Mouse (Mus musculus) c-Kit-positive CD71-positive TER-119-negative erythroid progenitor cells, embryonic 14.5 days (primary cell): ENCODE results near the gene Stxbp5.

ENCODE experiments used
- DNase-seq: peaks from one replicate; pipeline ENCODE4 v3.0.0-alpha.2; 2013; ENCODE audit warnings: low read depth

Stxbp5 gene

GRCm38 (mm10) chr10:9857850-9858249 is 43.0 kb downstream of the Stxbp5 start:
- no peak for DNase-seq

DNA sequence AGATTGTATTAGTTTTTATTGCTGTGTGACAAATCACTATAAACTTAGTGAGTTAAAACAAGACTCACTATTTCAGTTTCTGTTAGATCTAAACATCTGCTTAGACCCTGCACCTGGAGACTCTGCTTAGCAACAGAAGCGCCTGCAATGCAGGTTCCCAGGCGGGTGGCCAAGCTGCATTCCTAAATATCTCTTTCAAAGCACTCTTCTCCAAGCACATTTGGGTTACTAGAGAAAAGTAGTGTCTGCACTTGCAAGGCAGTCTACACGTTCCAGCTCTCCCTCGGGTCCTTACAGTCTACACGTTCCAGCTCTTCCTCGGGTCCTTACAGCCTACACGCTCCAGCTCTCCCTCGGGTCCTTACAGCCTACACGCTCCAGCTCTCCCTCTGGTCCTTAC is 44.1 kb downstream of the Stxbp5 start:
- DNase-seq = no peak

DNA sequence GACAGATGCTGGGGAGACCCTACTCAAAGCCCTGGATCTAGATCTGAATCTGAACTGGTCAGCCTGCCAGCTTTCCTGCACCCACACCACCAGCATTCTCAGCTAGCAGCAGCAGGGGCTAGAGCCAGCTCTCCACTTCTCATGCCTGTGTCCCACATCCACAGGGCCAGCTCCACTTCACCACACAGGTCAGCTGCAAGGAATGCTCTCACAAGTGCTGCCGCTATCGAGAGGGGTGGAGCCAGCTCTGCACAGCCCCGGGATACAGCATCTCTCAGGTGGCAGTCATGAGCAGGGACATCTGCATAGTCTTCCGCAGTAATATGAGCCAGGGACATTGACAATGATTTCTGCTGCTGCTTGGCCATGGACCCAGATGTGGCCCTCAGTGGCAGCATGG is 54.5 kb downstream of the Stxbp5 start:
- DNase-seq = no peak

- DNase-seq = no peak
These were observed 61.5 kb downstream of the Stxbp5 start for GRCm38 (mm10) chr10:9839408-9839807.

DNA sequence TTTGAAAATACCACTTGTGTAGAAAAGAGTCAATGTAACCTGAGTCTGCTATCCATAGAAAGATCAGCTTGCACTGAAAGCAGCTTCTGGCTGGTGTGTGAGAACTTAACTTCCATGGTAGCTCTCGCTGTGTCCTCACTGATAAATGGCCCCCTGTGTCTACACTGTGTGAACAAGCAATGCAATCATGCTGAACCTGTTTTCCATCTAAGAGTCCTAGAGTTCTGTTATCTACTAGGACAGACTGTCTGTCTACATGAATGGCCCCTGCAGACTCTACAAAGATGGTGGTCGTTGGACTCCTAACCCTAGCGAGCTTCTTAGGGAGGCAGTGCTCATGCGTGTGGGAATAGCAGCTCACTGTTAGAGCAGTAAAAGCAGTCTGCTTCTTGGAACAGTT is 65.9 kb downstream of the Stxbp5 start:
- DNase-seq = no peak

GRCm38 (mm10) chr10:9832937-9833336 is 67.9 kb downstream of the Stxbp5 start:
- DNase-seq = no peak

GRCm38 (mm10) chr10:9829744-9830143 is 71.1 kb downstream of the Stxbp5 start:
- no peak for DNase-seq

DNA sequence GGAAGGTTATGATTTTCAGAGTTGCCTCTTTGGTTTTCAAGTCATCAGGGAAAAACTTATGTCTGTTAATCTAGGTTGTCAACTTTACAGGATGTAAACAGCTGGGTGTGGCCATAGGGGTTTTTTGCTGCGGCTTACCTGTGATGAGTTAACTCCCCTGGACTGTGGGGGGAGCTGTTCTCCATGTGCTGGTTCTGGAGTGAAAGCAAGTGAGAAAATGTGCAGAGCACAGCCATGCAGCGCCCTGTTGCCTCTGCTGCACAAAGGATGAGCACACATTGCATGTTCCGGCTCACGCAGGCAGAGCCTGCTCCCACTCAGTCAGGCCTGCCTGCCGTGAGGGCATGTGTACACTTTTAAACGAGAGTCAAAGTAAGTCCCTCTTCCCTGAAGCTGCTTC is 79.6 kb downstream of the Stxbp5 start:
- no peak for DNase-seq

- DNase-seq = no peak
These were observed 82.3 kb downstream of the Stxbp5 start for GRCm38 (mm10) chr10:9818574-9818973.

- no peak for DNase-seq
These were observed 87.0 kb downstream of the Stxbp5 start for GRCm38 (mm10) chr10:9813926-9814325.

GRCm38 (mm10) chr10:9807596-9807995 is 93.3 kb downstream of the Stxbp5 start:
- no peak for DNase-seq

DNA sequence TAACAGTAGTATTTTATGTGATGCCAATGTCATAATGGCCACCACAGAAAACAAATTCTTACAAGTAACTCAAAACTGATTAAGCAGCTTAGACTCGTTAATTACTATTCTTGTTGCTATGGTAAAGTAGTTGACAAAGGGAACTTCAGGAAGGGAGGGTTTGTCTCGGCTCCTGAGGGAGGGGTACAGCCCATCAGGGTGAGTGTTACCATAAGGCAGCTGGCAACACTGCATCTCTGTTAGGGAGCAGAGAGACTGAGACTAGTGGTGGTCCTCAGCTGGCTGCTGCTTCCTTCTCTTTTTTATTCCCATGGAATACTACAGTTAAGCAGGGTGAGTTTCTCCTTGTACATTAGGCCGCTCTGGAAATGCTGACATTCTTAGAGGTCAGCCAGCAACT is 95.5 kb downstream of the Stxbp5 start:
- DNase-seq = no peak

- DNase-seq = no peak
These were observed 97.8 kb downstream of the Stxbp5 start for GRCm38 (mm10) chr10:9803126-9803525.

GRCm38 (mm10) chr10:9801571-9801970 is 99.3 kb downstream of the Stxbp5 start:
- DNase-seq = no peak

GRCm38 (mm10) chr10:9799085-9799484 is 101.8 kb downstream of the Stxbp5 start:
- DNase-seq = no peak

DNA sequence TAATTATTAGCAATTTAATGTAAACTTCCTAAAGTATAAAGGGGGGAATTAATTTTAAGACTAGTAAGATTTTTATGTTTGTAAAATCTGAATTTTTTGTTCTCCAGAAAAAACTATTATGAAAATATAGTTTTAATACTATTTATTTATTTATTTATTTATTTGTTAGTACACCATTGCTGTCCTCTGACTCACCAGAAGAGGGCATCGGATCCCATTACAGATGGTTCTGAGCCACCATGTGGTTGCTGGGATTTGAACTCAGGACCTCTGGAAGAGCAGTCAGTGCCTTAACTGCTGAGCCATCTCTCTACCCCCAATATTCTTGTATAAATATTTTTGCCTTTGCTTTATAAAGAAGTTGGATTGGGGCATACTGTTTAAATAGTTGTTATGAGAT is 104.5 kb downstream of the Stxbp5 start:
- DNase-seq = no peak

DNA sequence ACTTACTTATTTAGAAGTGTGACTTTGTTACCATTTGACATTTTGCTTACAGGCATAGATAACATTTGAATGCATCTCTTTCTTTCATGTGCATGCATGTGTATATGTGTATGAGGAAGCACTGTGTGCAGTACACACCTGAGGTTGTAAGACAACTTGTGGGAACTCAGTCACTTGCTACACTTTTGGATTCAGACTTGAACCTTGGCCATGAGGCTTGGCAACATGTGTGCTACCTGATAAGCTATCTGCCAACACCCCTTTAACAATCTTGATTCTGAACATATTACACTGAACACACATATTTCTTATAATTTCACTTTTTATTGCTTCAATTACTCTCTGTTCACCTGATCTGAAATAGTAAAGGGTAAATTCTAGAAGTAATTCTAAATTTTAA is 106.5 kb downstream of the Stxbp5 start:
- peak; percentile 10 for DNase-seq

DNA sequence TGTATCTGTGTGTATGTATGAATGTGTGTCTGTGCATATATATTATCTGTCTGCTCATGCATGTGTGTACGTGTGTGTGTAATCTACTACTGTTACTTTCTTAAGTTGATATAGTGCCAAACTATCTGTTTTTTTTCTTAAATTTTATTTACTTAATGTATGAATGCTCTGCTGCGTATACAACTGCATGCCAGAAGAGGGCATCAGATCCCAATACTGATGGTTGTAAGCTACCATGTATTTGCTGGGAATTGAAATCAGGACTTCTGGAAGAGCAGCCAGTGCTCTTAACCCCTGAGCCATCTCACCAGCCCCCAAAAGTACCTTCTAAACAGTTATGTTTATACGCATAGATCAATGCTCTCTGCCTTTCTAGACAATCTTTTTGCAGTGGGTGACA is 109.9 kb downstream of the Stxbp5 start:
- no peak for DNase-seq

DNA sequence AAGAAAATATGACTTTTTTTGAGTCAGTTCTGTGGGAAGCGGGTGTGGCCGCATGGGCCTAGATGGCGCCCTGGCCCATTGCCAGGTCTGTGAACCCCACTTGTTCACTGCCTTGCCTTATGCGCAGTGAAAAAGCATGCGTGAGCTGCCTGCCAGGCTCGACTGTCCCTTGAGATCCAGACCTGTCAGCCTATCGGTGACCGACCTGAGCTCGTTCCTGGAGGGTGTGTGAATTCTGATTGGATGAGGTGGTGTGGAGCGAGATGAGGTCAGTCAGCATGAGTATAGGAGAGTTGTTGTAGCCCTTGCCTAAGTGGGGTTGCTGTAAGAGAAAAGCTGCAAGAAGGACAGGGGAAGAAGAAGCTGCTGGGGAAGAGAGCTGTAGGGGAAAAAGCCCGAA is 114.4 kb downstream of the Stxbp5 start:
- DNase-seq = no peak

GRCm38 (mm10) chr10:9785651-9786050 is 115.2 kb downstream of the Stxbp5 start:
- DNase-seq = no peak

GRCm38 (mm10) chr10:9779864-9780263 is 121.0 kb downstream of the Stxbp5 start:
- DNase-seq = no peak

DNA sequence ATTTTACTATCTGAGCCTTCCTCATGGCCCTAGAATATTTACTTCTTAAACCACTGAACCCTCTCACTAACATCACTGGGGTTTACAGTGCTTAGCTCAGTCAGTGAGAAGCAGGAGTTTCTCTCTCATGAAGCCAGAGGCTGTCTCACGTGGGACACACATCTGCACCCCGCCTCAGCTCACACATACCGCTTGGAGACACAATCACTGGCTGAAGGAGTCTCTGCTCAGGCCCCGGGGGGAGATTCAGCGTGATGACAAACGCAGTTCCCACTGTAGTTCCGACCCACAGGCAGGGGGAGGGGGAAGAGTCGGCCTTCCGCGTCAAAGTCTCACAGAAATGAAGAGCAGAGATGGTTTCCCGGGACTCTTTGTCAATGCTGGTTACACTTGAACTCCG is 130.6 kb downstream of the Stxbp5 start:
- DNase-seq = no peak

- DNase-seq = no peak
These were observed 137.0 kb downstream of the Stxbp5 start for GRCm38 (mm10) chr10:9763831-9764230.

- DNase-seq = no peak
These were observed 140.6 kb downstream of the Stxbp5 start for GRCm38 (mm10) chr10:9760264-9760663.

- no peak for DNase-seq
These were observed 144.3 kb downstream of the Stxbp5 start for GRCm38 (mm10) chr10:9756546-9756945.
